Mouse (Mus musculus): Measurements from ENCODE around the gene Dlgap1. TPM values are rescaled to one million over a fixed set of nuclear protein-coding genes. Genes with fewer than 3 reads are reported as not detected.

Dlgap1 gene
- polyA plus RNA-seq, 1 experiment: 0.06 TPM

- TF ChIP-seq POLR2A (IDR thresholded peaks at IDR 0.05; ENCODE audit: low read depth, low read length) (no peak), CTCF (IDR thresholded peaks at IDR 0.05; ENCODE audit: extremely low read depth, insufficient read depth, insufficient read length, insufficient replicate concordance) (no peak)
- H3K4me1 ChIP-seq (ENCODE audit: control insufficient read depth, insufficient read depth, insufficient read length): no peaks in the 10 kb centered on the region
- DNase-seq (ENCODE audit: low read depth in 1 of 2, low spot score in 2 of 2): no peak
- 88% methylated on average over 6 of the region's 6 CpGs for WGBS
- no peaks in the 10 kb centered on the region for H3K27me3 ChIP-seq (ENCODE audit: control insufficient read depth, insufficient read depth, low read length)
- no peaks in the 10 kb centered on the region for H3K36me3 ChIP-seq (ENCODE audit: control insufficient read depth, insufficient read depth, low read length)
- H3K4me3 ChIP-seq (ENCODE audit: extremely low read depth, insufficient read depth, insufficient read length): no peak overlapping the region
- H3K27ac ChIP-seq (ENCODE audit: insufficient read depth, low read length): no peak overlapping the region
Observed at GRCm38 (mm10) chr17:70866538-70867114, 897.8 kb downstream of the Dlgap1 start.

GRCm38 (mm10) chr17:70868577-70869229 is 899.8 kb downstream of the Dlgap1 start:
- H3K36me3 ChIP-seq (ENCODE audit: control insufficient read depth, insufficient read depth, low read length): no peaks in the 10 kb centered on the region
- H3K27me3 ChIP-seq (ENCODE audit: control insufficient read depth, insufficient read depth, low read length): no peaks in the 10 kb centered on the region
- no peak for TF ChIP-seq CTCF (IDR thresholded peaks at IDR 0.05; ENCODE audit: extremely low read depth, insufficient read depth, insufficient read length, insufficient replicate concordance)
- TF ChIP-seq POLR2A (IDR thresholded peaks at IDR 0.05; ENCODE audit: low read depth, low read length): no peak
- 77% methylated on average over 5 of the region's 5 CpGs for WGBS
- H3K27ac ChIP-seq (ENCODE audit: insufficient read depth, low read length): no peak overlapping the region
- H3K4me1 ChIP-seq (ENCODE audit: control insufficient read depth, insufficient read depth, insufficient read length): no peaks in the 10 kb centered on the region
- DNase-seq (ENCODE audit: low read depth in 1 of 2, low spot score in 2 of 2): no peak
- no peak overlapping the region for H3K4me3 ChIP-seq (ENCODE audit: extremely low read depth, insufficient read depth, insufficient read length)

GRCm38 (mm10) chr17:70870581-70870980 is 901.7 kb downstream of the Dlgap1 start:
- Histone ChIP-seq H3K27me3 (ENCODE audit: control insufficient read depth, insufficient read depth, low read length) (no peaks in the 10 kb centered on the region), H3K27ac (ENCODE audit: insufficient read depth, low read length) (no peak overlapping the region), H3K4me1 (ENCODE audit: control insufficient read depth, insufficient read depth, insufficient read length) (no peaks in the 10 kb centered on the region), H3K36me3 (ENCODE audit: control insufficient read depth, insufficient read depth, low read length) (no peaks in the 10 kb centered on the region), H3K4me3 (ENCODE audit: extremely low read depth, insufficient read depth, insufficient read length) (no peak overlapping the region)
- WGBS: 95% methylated on average over 4 of the region's 4 CpGs
- no peak for TF ChIP-seq CTCF (IDR thresholded peaks at IDR 0.05; ENCODE audit: extremely low read depth, insufficient read depth, insufficient read length, insufficient replicate concordance)
- TF ChIP-seq POLR2A (IDR thresholded peaks at IDR 0.05; ENCODE audit: low read depth, low read length): no peak
- no peak for DNase-seq (ENCODE audit: low read depth in 1 of 2, low spot score in 2 of 2)

Measured in spleen, adult 2 months (tissue).